Mouse (Mus musculus) gastrocnemius, adult 2 months (tissue): ENCODE measurements around the gene Prr15l. TPM values are rescaled to one million over a fixed set of nuclear protein-coding genes. Genes with fewer than 3 reads are reported as not detected.

Experiments used
- DNase-seq: peaks from one replicate; pipeline ENCODE4 v3.0.0; 2022
- H3K27ac ChIP-seq: fragments of 200-600 bp; 2 replicates; pipeline ENCODE4 v1.8.1; 2022; ENCODE audit warnings: mild to moderate bottlenecking
- H3K4me3 ChIP-seq: fragments of 200-600 bp; 2 replicates; pipeline ENCODE4 v1.8.1; 2022; ENCODE audit warnings: mild to moderate bottlenecking, moderate library complexity
- CTCF ChIP-seq: fragments of 200-600 bp; IDR thresholded peaks from 2 replicates; pipeline ENCODE4 v1.8.1; 2022; ENCODE audit warnings: antibody characterized with exemption, mild to moderate bottlenecking, moderate library complexity
- intact Hi-C: fragments of 180-260 bp; cut with DNase I; formaldehyde crosslinking; loops from one replicate; pipeline ENCODE4 v1.15.1; 2025
- long read RNA-seq, 2 experiments: library from polyadenylated mRNA; stranded (forward); transcript quantifications; one replicate each; pipeline ENCODE4 v2.0.0; 2021
- total RNA-seq, 2 experiments: library from RNA; stranded (reverse); gene quantifications; 2 replicates each; pipeline ENCODE4 v1.2.3; 2021

Gene Prr15l
- total RNA-seq, result not detected
- long read RNA-seq, experiment 1, result 0 reads
- long read RNA-seq, experiment 2, result 0 reads

DNA sequence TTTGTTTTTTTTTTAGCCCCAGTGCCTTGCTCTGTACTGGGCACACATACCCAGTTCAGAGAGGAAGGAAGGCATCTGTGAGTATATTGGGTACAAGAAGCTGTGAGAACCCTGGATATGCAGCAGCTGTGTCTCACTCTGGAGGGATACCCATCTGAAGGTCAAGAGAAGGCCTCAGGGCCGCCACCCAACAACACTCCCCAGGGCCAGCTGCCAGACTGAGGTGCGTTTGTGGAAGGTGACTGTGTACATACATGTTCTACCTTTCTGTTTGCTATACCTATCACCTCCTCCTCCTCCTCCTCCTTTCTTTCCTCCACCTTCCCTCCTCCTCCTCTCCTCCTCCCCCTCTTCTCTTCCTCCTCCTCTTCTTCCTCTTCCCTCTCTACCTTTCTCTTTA, at the start of gene Prr15l:
Gene Prr15l, plus strand, starts transcription at position 17 of the 400 bp plus-strand sequence.
- no peak within 1 kb of the TSS for H3K27ac ChIP-seq
- intact Hi-C loops, result no loop called here

DNA sequence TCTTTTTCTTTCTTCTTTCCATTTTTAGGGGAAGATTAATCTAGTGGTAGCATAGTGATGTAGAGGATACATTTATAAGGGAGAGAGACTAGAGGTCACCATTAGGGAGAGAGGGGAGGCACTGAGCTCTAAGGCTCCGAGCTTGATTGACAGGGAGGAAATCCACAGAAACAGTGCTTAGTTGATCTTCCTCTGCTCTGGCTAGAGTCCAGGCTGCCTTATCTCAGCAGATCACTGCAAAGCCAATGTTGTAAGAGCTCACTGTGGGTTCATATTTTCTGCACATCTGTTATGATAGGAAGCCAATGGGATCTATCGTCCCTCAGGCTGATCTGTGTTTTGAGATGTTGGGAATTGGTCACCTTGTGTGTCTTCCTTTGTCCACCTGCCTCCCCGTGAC, 49.2 kb upstream of the Prr15l start:
- H3K4me3 ChIP-seq, result no peak overlapping the region
- no peak for TF ChIP-seq CTCF
- no peak for DNase-seq
- no peak overlapping the region for H3K27ac ChIP-seq
- intact Hi-C loops, result no loop called here

More for the DNA sequence above, at the start of gene Prr15l:
- DNase-seq, result no peak
- no peak for TF ChIP-seq CTCF
- H3K4me3 ChIP-seq, result no peak within 1 kb of the TSS

DNA sequence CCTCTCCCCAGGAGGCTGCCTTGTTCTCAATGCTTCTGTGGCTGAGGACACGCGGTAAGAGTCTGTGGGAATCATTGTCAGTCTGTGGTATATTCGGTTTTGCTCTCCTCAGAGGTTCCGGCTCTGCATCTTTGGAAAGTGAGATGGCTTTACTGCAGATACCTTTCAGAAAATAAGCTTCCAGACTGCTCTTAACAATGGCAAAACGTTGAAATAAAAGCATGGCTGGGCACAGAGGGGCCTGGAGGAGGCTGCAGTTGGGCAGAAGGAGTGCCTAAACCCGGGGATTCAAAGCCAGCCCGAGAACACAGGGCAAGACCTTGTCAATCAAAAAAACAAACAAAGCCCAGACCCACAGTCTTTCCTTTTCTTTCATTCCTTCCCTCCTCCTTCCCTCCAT, 48.5 kb upstream of the Prr15l start:
- no peak for DNase-seq
- TF ChIP-seq CTCF, result no peak
- Histone ChIP-seq H3K27ac (no peak overlapping the region), H3K4me3 (no peak overlapping the region)
- intact Hi-C loops, result no loop called here

DNA sequence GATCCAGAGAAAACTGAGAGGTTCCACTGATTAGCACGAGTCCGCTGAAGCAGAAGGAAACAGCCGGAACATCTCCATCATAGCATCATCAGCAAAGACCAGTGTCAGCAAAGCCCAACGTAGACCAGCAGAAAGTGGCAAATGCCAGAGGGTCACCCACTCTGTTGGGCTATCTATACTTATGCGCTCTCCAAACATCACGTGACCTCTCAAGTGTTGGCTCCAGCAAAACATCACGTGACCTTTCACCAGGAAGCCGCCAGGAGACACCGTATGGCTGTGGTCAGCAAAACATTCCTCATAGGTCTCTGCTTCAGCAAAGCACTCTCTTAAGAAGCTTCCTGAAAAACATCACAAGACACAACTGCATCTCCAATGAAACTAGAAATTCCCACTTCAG, 47.6 kb upstream of the Prr15l start:
- no peak for DNase-seq
- Histone ChIP-seq H3K4me3 (no peak overlapping the region), H3K27ac (no peak overlapping the region)
- intact Hi-C loops, result no loop called here
- TF ChIP-seq CTCF, result no peak

DNA sequence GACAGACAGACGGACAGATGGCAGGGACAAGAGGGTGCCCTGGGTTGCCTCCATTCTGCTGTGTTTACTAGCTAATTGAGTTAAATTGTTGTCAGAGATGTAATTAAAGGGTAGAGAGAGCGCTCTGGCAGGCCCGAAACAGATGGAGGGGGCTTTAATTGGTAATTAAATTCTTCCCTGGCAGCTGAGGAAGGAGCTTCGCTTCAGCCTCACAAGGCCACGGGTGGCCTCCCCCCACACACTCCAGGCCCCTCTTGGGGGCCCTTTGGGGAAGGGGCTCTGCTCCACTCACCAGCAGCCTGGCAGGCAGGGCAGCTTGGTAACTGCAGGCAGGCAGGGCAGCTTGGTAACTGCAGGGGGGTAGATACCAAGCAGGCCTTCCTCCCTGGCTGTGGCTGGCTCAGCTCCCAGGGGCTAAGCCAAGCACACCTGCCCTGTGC, 42.0 kb upstream of the Prr15l start:
- Histone ChIP-seq H3K4me3 (no peak overlapping the region), H3K27ac (no peak overlapping the region)
- intact Hi-C loops, result no loop called here
- DNase-seq, result no peak
- TF ChIP-seq CTCF, result no peak

DNA sequence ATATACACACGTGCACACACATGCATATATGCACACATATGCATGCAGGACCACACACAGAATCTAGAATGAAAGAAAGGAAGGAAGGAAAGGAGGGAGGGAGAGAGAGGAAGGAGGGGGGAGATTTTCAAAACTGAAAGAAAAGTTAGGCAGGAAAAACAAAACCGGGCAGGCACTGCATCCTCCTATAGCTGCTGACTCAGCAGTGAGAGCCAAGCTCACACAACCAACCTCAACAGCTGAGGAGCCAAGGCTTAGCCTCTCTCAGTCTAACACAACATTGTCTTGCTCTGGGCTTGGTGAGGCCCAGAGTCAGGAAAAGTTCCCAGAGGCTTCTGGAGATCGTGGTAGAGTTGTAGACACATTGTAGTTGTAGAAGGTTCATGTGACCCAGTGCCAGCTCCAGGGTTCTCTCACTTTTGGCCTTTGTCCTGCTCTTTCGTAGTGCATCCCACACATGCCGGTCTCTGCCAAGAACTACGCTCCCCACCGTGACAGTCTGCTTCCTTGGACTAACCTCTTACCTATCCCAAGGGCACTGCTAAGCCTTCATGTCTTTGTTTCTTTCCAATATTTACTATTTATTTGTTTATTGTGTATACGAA, 40.9 kb upstream of the Prr15l start:
- Histone ChIP-seq H3K4me3 (no peak overlapping the region), H3K27ac (no peak overlapping the region)
- DNase-seq, result no peak
- no peak for TF ChIP-seq CTCF
- intact Hi-C loops, result no loop called here

DNA sequence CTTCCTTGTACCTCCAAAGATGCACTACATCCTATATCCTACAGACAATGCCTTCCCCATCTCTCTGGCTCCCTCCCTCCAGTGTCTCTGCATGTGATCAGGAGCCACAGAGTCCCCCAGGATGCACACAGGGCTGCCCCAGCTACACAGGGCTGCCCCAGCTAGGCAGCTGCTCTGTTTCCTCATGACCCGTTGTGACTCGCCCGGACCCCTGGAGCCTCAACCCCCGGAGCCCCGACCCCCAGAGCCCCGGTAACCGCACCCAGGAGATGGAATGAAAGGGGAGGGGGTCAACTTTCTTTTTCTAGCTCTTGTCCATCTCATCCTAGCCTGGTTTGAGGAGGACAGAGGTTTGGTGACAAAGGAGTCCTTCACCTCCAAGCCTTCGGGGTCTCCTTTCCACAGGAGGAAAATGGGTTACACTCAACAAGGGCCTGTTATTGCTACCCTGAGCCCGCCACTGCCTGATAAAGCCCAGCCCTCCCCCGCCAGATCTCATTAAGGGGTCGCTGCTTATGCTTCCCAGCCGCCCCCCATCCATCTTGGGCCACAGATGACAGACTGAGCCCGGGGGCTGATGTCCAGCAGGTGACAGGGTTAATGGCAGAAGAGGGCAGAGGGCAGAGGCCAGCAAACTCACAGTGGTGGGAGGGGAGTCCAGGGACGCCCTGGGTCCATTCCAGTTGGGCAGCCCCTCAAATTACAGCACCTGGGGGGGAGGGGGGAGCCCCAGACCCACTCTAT, 35.9 kb upstream of the Prr15l start:
- no peak for TF ChIP-seq CTCF
- no peak for DNase-seq
- Histone ChIP-seq H3K4me3 (no peak overlapping the region), H3K27ac (no peak overlapping the region)
- intact Hi-C loops, result no loop called here

DNA sequence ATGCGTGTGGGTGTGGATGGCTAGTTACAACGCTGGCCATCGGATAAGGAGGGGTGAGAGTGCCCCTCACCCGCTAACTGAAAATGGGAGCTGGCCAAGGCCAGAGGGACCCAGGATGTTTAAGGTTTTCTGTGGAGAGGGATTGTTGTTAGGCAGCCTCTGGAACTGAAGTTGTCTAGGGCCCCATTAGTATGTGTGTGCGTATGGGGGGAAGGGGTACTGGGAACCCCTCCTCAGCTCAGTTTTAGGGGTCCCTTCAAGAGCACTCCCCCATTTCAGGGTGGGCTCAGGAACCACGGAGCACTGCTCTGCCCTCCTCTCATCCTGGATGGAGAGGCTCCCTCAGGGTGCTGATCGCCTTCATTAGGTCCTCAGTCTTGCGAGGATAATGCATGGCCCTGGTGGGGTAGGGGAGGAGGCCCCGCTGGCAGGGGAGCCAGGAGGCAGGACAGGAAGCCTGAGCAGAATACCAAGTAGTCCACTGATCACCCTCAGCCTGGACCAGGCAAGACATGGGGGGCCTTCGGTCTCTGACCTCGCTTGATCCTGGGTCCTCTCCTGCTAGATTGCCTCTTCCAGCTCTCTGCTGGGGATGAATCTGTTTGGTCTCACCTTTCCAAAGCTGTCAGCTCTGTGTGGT, 34.6 kb upstream of the Prr15l start:
- TF ChIP-seq CTCF, result no peak
- DNase-seq, result no peak
- H3K4me3 ChIP-seq, result no peak overlapping the region
- intact Hi-C loops, result no loop called here
- H3K27ac ChIP-seq, result no peak overlapping the region

DNA sequence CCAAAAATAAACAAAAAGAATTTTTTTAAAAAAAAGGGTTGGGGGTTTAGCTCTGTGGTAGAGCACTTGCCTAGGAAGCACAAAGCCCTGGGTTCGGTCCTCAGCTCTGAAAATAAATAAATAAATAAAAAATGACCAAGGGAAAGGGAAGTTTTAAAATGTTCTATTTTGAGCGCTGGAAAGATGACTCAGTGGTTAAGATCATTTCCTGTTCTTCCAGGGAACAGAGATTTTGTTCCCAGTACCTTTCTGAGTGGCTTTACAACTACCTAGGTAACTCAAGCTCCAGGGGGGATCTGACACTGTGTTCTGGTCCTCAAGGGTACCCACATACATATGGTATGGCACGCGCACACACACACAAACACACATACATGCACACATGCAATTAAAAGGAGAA, 32.0 kb upstream of the Prr15l start:
- intact Hi-C loops, result no loop called here
- TF ChIP-seq CTCF, result no peak
- Histone ChIP-seq H3K27ac (peak overlapping the region; percentile 38), H3K4me3 (no peak overlapping the region)
- DNase-seq, result no peak

DNA sequence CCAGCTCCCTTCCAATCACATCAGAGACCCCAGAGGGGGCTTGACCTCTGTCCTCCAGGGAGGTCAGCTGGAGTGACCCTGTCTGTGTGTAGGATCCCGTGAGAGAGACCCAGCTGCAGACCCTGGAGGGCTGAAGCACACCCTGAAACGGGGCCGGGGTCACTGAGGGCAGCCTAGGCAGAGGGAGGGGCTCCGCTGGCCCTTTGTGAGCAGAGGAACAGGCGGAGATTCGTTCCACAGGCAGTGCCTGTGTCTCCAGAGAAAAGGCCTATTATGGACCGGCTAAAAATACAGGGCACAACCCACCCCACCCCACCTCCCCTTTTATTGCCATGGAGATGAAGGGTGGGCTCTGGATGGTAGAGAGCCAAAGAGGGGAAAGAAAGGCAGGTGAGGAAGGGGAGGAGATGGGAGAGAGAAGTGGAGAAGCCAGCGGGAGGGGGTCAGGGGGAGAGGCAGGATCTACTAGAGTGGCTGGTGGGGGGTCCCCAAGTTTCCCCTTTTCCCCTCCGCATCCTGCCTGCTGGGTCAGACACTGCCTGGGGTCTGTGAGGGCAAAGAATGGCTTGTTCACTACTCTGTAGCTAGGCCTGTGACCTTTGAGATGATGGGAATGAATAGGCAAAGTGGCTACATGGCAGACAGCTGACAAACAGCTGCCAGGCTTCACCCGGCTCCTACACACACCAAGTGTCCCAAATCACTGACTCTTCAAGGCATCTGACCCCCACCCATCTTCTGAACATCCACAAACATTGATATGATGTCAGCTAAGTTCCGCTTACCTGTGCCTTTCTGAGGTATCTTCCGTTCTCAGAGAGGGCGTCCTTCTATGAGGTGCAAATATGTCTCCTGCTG, 28.2 kb upstream of the Prr15l start:
- Histone ChIP-seq H3K4me3 (no peak overlapping the region), H3K27ac (peak overlapping the region; percentile 38; the same call in 1 of the 2 replicates)
- intact Hi-C loops, result no loop called here
- no peak for TF ChIP-seq CTCF
- DNase-seq, result no peak

DNA sequence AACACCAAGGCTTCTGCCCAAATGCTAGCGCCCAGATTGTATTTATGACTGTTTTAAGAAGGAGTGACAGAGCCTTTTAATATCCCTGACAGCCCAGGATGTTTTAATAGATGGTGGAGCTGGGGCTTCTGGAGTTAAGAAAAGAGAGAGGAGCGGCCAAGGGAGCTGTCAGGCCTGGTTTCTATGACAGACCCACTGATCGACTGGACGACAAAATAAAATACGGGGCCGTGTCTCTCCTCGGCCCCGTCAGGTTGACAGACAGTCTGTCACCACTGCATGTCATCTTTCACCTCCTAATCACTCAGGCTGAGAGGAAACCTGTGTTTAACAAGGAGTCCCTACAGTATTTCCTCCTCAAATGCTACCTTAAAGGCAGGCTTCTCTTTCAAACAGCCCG, 26.6 kb upstream of the Prr15l start:
- intact Hi-C loops, result no loop called here
- no peak for DNase-seq
- no peak overlapping the region for H3K27ac ChIP-seq
- no peak for TF ChIP-seq CTCF
- no peak overlapping the region for H3K4me3 ChIP-seq
